Mouse (Mus musculus): ENCODE results near the gene Olfr358. TPM values are rescaled to one million over a fixed set of nuclear protein-coding genes. Genes with fewer than 3 reads are reported as not detected.

The Olfr358 gene
- polyA plus RNA-seq (2017; shearing (Covaris generic)) = not detected

GRCm38 (mm10) chr2:37009235-37009634, at the start of gene Olfr358:
Olfr358 (minus strand) TSS chr2:37009335.

GRCm38 (mm10) chr2:36993527-36993926, 15.6 kb downstream of the Olfr358 start, which contains the start of gene Olfr357:
Olfr357 (plus strand) TSS chr2:36993827.

Other genes starting within 250 kb of the Olfr358 start
- gene Olfr348, start 225.1 kb downstream of the Olfr358 start, polyA plus RNA-seq (2017; shearing (Covaris generic)) = not detected
- not detected for gene Olfr50, start 218.8 kb downstream of the Olfr358 start, polyA plus RNA-seq (2017; shearing (Covaris generic))
- not detected for gene Olfr3, start 192.3 kb downstream of the Olfr358 start, polyA plus RNA-seq (2017; shearing (Covaris generic))
- gene Olfr350, start 163.0 kb downstream of the Olfr358 start, polyA plus RNA-seq (2017; shearing (Covaris generic)) = not detected
- gene Olfr351, start 146.7 kb downstream of the Olfr358 start, polyA plus RNA-seq (2017; shearing (Covaris generic)) = not detected
- not detected for gene Olfr352, start 140.9 kb downstream of the Olfr358 start, polyA plus RNA-seq (2017; shearing (Covaris generic))
- not detected for gene Olfr353, start 116.4 kb downstream of the Olfr358 start, polyA plus RNA-seq (2017; shearing (Covaris generic))
- gene Olfr354, start 103.7 kb downstream of the Olfr358 start, polyA plus RNA-seq (2017; shearing (Covaris generic)) = 0.06 TPM
- 0.26 TPM for gene Olfr355, start 80.4 kb downstream of the Olfr358 start, polyA plus RNA-seq (2017; shearing (Covaris generic))
- not detected for gene Olfr356, start 72.2 kb downstream of the Olfr358 start, polyA plus RNA-seq (2017; shearing (Covaris generic))
- gene Olfr357, start 15.5 kb downstream of the Olfr358 start, polyA plus RNA-seq (2017; shearing (Covaris generic)) = not detected
- not detected for gene Olfr360, start 56.4 kb upstream of the Olfr358 start, polyA plus RNA-seq (2017; shearing (Covaris generic))
- not detected for gene Olfr361, start 80.0 kb upstream of the Olfr358 start, polyA plus RNA-seq (2017; shearing (Covaris generic))
- gene Olfr362, start 108.6 kb upstream of the Olfr358 start, polyA plus RNA-seq (2017; shearing (Covaris generic)) = not detected
- not detected for gene Olfr364-ps1, start 130.0 kb upstream of the Olfr358 start, polyA plus RNA-seq (2017; shearing (Covaris generic))
- not detected for gene Olfr365, start 178.9 kb upstream of the Olfr358 start, polyA plus RNA-seq (2017; shearing (Covaris generic))
- gene Olfr366, start 202.2 kb upstream of the Olfr358 start, polyA plus RNA-seq (2017; shearing (Covaris generic)) = not detected

Data from effector memory CD4-positive, alpha-beta T cell, adult 5 months (primary cell).